Mouse (Mus musculus) hindbrain, embryonic 13.5 days (tissue): ENCODE measurements at regions not wholly inside any gene's neighbourhood (a gene's known extent, or its start where the extent isn't known, plus 50 kb on each side); places are given as distances from the start of the nearest gene placed in this dataset.

Experiments used
- ATAC-seq: fragments of 200-750 bp; cut with Nextera tagmentation; 2 replicates; pipeline ENCODE4 v1.8.0; 2017; ENCODE audit warnings: moderate TSS enrichment; ENCODE audit not compliant: low FRiP score
- H3K27ac ChIP-seq: fragments of 300-500 bp; sonication (generic); 2 replicates; pipeline ENCODE4 v1.5.1; 2015; ENCODE audit warnings: inconsistent platforms, mild to moderate bottlenecking, moderate library complexity
- H3K27me3 ChIP-seq: fragments of 300-500 bp; sonication (generic); 2 replicates; pipeline ENCODE4 v1.6.1; 2015; ENCODE audit warnings: mild to moderate bottlenecking, inconsistent platforms
- H3K36me3 ChIP-seq: fragments of 300-500 bp; sonication (generic); 2 replicates; pipeline ENCODE4 v1.6.1; 2015; ENCODE audit warnings: mild to moderate bottlenecking, inconsistent platforms
- H3K4me1 ChIP-seq: fragments of 300-500 bp; sonication (generic); replicated peaks from 2 replicates; pipeline ENCODE4 v1.6.1; 2015; ENCODE audit warnings: inconsistent platforms
- H3K4me2 ChIP-seq: fragments of 300-500 bp; sonication (generic); 2 replicates; pipeline ENCODE4 v1.6.1; 2015; ENCODE audit warnings: inconsistent platforms, mild to moderate bottlenecking, moderate library complexity
- H3K4me3 ChIP-seq: fragments of 300-500 bp; sonication (generic); 2 replicates; pipeline ENCODE4 v1.5.1; 2015; ENCODE audit warnings: mild to moderate bottlenecking, inconsistent platforms
- H3K9ac ChIP-seq: fragments of 300-500 bp; sonication (generic); 2 replicates; pipeline ENCODE4 v1.6.1; 2015; ENCODE audit warnings: mild to moderate bottlenecking, inconsistent platforms
- H3K9me3 ChIP-seq: fragments of 300-500 bp; sonication (generic); 2 replicates; pipeline ENCODE4 v1.6.1; 2016; ENCODE audit warnings: inconsistent platforms
- WGBS: fragments of 180-500 bp; shearing (Covaris S2); methylation state at CpG from one replicate; pipeline ENCODE4 v1.1.7; 2015; 5-methylcytosine and 5-hydroxymethylcytosine counted together

DNA sequence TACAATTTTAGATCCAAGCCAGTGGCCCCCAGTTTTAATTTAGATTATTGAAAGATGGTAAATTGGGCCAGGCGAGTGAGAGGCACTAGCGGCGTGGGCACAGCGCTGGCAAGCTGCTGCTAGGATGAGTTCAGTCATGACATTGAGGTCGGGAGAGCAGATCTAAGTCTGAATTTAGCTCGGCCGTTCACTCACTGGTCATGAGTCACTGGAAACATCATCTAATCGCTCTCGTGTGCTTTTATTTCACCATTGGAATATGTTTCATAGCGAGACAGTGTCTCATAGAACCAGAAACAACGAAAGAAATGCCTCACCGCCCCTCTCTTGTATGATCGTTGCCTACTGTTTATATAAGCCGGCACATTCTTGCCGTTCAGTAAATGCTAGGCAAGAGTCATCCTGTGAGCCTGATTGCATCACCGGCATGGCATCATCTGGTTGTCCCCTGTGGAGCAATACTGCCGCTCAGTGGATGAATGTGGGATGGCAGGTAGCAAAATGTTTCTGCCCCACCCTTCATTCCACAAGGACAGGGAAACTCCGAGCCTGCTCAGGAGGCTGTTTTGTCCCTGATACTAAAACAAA lies 64.3 kb upstream of the Epcam start:
- Histone ChIP-seq H3K36me3 (no peaks in the 10 kb centered on the region), H3K27ac (peak overlapping the region; percentile 48), H3K4me2 (peak overlapping the region; percentile 49), H3K9ac (peak overlapping the region; percentile 59; the same call in 1 of the 2 replicates), H3K4me1 (peaks cover 18% of the 10 kb centered on the region), H3K27me3 (no peaks in the 10 kb centered on the region), H3K9me3 (no peaks in the 10 kb centered on the region), H3K4me3 (peak overlapping the region; percentile 23; the same call in 1 of the 2 replicates)
- peak; percentile 90 for ATAC-seq
- whole genome bisulfite sequencing: 13% methylated on average over 18 of the region's 18 CpGs

DNA sequence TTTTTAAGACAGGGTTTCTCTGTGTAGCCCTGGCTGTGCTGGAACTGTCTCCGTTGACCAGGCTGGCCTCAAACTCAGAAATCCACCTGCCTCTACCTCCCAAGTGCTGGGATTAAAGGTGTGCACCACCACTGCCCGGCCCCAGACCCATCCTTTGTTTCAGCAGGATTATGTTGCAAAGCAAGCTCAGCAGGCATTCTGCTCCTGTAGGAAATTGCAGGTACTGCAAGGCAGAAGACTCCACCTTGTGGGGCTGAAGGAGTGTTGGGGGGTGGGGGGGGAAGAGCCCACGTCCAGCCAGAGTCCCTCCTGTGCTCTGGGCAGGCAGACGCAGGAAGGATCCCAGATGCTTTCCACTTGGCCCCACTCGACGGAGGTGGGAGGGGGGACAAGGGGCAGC lies 52.2 kb upstream of the Epcam start:
- Histone ChIP-seq H3K9me3 (peaks cover 4% of the 10 kb centered on the region), H3K27ac (no peak overlapping the region), H3K4me1 (no peaks in the 10 kb centered on the region), H3K4me3 (no peak overlapping the region), H3K27me3 (no peaks in the 10 kb centered on the region), H3K4me2 (no peak overlapping the region), H3K9ac (no peak overlapping the region), H3K36me3 (no peaks in the 10 kb centered on the region)
- no peak for ATAC-seq
- WGBS: 65% methylated on average over 6 of the region's 6 CpGs

- H3K27ac ChIP-seq: no peak overlapping the region
- no peak overlapping the region for H3K4me2 ChIP-seq
- no peak overlapping the region for H3K4me3 ChIP-seq
- no peaks in the 10 kb centered on the region for H3K4me1 ChIP-seq
- peaks cover 4% of the 10 kb centered on the region for H3K9me3 ChIP-seq
- H3K9ac ChIP-seq: 0 out of 2 replicates have a peak overlapping the region, but pooled peaks have one; percentile 31
- H3K36me3 ChIP-seq: no peaks in the 10 kb centered on the region
- ATAC-seq: no peak
- no peaks in the 10 kb centered on the region for H3K27me3 ChIP-seq
- 56% methylated on average over 6 of the region's 6 CpGs for WGBS
Observed at GRCm38 (mm10) chr17:87585355-87585754, 50.4 kb upstream of the Epcam start.
